Mouse (Mus musculus): ENCODE data around the gene Zfhx3.

- no peak for TF ChIP-seq CTCF (IDR thresholded peaks at IDR 0.05; ENCODE audit: low read depth, low read length)
- no peak for TF ChIP-seq POLR2A (IDR thresholded peaks at IDR 0.05; ENCODE audit: borderline replicate concordance, low read depth, low read length)
These were observed 1054.9 kb downstream of the Zfhx3 start for GRCm38 (mm10) chr8:108997334-108997733.
